Mouse (Mus musculus) 416B (cell line): Measurements from ENCODE around the gene Cryl1.

ENCODE experiments used
- DNase-seq: peaks from one replicate; pipeline ENCODE4 v3.0.0; 2011; ENCODE audit warnings: low read depth

The Cryl1 gene

DNA sequence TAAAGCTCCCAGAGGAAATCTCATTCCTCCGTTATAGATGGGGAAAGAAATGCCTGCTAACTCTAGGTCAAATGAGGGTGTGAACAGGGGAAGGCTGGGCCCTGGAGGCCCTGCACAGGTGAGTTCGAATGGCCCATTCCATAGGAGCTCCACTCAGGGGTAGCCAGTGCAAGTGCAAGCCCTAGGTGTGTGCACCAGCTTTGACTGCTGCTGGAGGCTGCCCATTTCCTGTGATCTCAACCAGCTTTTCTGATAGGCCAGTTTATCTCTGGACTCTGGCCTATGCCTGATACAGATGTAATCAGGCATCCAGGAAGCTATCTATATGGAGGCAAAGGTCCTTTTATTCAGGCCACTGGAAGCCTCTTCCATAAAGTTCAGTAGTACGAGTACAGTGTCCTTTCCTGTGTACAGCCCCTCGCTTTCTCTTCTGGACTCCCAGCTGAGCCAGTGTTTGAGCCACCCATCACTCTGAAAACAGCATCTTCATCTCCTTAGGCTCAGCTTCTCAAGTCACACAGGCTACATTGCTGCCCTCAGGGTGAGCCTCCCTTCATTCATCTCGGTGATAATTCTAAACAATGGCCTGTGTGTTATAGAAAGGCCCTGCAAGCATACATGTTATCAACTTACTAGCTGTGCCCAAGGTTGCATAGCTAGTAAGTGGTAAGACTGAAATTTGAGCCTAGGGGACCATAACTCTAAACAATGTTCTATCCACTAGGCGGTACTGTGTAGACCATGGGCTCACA is 167.9 kb downstream of the Cryl1 start:
- no peak for DNase-seq
